Mouse (Mus musculus): ENCODE measurements around the gene Pfkfb3.
A peak's percentile ranks its signal among the peaks of the same experiment; 100 is the strongest.

Pfkfb3 gene

GRCm38 (mm10) chr2:11429538-11429937, 124.3 kb downstream of the Pfkfb3 start:
- peak; percentile 47 to 70 for DNase-seq (ENCODE audit: low spot score in 2 of 2)

- no peak for DNase-seq (ENCODE audit: low spot score in 2 of 2)
Observed at GRCm38 (mm10) chr2:11428621-11429020, 125.3 kb downstream of the Pfkfb3 start.

DNA sequence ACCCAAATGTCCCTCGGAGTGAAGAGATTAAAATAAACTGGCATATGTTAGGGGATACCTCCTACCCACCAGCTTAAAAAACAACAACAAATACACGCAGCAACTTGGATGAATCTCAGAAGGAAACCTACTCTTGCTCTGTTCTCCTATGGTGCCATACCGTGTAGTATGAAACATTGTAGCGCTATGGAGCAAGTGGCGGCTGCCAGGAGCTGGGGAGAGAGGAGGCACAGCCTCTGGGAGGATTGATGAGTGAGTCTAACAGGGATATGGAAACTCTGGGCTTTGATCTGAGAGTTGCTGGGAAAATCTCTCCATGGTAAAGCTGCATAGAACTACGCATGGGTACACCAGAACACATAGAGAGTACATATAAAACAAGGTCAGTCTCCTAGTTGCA, 126.3 kb downstream of the Pfkfb3 start:
- DNase-seq (ENCODE audit: low spot score in 2 of 2) = no peak

GRCm38 (mm10) chr2:11426379-11426778, 127.5 kb downstream of the Pfkfb3 start:
- DNase-seq (ENCODE audit: low spot score in 2 of 2) = no peak

GRCm38 (mm10) chr2:11425421-11426131, 128.3 kb downstream of the Pfkfb3 start:
- no peak for DNase-seq (ENCODE audit: low spot score in 2 of 2)

DNA sequence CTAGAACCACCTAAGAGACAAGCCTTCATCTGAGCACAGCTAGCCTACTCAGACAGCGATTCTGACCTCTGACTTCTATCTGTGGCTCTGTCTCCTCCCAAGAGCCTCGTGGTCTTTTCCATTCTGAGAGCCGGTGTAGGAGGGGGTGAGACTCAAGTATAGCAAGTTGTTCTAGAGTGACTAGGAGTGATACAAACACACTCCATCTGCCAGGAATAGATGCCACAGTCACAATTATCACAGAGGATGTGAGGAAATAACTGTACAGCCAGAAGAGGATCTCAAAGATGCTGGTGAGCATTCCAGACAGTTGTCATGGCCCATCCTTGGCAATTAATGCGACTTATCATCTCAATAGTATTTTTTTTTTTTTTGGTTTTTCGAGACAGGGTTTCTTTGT, 129.6 kb downstream of the Pfkfb3 start:
- DNase-seq (ENCODE audit: low spot score in 2 of 2) = no peak

DNA sequence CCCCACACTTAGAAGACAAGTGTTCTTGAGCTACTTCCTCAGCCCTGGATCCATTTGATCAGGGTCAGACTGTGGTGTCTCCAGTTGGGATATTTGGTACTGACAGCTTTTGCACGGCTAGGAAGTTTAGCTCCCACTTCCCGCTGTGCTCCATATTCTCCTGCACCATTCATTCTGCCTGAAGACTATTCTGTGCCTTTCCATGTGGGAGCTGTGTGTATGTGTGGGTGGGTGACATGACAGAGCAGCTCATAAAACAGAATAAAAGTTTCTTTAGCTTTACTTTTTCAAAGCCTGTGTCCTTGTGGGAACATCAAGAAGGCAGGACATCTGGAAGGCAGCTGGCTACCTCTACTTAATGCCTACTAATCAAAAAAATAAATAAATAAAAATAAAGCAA, 130.5 kb downstream of the Pfkfb3 start:
- no peak for DNase-seq (ENCODE audit: low spot score in 2 of 2)

GRCm38 (mm10) chr2:11422384-11422783, 131.5 kb downstream of the Pfkfb3 start:
- no peak for DNase-seq (ENCODE audit: low spot score in 2 of 2)
